Mouse (Mus musculus) heart, adult 11 months (tissue): Measurements from ENCODE around the gene Ddx10.
A peak's percentile ranks its signal among the peaks of the same experiment; 100 is the strongest.
"Not testable (repeated sequence)": the region's sequence is repeated elsewhere in the genome, so short reads cannot be mapped to it uniquely, and the experiment has no call there.

Experiments used
- DNase-seq: peaks from one replicate; pipeline ENCODE4 v3.0.0; 2022

The Ddx10 gene

GRCm38 (mm10) chr9:53142424-53142823 lies 105.4 kb downstream of the Ddx10 start:
- DNase-seq = not testable (repeated sequence)

- DNase-seq = no peak
Observed at GRCm38 (mm10) chr9:53140610-53141165, 107.2 kb downstream of the Ddx10 start.

DNA sequence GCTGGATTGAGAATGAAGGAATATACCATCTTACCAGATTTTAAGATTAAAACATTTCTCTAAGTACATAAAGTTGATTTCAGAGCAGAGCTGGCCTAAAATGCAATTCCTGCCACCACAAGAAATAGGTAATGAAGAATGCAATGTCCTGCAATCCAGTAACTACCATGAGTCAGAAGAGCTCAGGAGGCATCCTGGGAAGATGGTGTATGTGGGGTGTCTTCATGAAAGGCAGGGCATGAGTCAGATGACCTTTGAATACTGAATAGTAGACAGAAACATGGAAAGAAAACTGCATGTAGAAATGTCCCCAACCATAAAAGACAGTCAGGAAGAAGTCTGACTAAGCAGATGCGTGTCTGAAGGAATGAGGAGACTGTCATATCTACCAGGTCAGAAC lies 115.0 kb downstream of the Ddx10 start:
- no peak for DNase-seq

GRCm38 (mm10) chr9:53130460-53130859 lies 117.4 kb downstream of the Ddx10 start:
- no peak for DNase-seq

GRCm38 (mm10) chr9:53101103-53101502 lies 146.8 kb downstream of the Ddx10 start:
- no peak for DNase-seq

DNA sequence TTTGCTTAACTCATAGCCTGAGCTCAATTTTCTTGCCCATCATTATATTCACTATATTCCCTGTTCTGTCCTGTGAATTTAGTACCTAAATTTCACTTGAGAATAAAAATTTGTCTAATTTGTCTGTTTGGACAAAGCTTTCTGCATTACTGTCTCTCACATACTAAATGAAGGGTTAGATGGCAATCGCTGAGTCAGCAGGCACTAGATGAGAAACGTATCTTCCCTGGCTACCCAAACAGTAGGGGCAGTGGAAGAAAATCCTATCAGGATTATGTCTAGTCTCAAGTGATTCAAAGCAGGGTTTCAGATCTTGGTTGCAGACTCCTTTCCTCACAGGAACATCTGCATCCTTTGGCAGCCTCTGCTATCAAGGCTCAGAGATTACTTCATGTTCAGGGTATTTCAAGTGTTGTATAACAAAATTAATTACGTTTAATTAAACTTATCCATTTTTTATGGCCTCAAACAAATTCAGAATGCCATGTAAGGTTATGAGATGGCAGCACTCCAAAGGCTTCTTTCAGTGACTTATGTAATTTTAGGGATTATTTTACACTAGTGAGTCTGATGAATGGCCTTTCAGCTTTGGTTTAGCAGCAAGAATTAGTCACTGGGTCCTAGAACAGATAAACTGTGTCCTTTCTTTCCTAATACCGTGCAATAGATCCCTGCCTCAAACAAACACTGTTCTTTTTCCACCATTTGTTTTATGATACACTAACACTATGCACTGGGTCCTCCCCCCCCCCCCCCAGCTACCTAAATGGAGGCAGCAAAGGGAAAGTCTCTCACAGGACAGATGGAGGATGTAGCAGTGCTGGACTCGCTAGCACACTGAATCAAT lies 152.3 kb downstream of the Ddx10 start:
- DNase-seq = no peak

DNA sequence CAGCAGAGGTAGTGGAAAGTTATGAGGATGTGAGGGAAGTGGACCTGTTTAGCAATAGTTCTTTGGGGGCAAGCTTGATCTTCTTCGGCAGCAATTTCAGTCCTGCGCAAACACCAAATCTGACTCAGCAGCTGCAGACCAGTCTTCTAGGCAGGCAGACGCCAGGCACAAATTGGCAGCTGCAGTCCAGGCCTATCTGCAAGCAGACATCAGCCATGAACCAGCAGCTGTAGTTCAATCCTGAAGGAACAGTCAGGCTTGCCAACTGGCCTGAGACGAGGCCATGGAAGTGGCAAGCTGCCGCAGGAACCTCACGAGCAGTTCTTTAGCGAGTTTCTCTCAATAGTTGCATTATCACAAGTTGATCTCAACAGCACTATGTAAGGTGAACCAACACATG lies 153.3 kb downstream of the Ddx10 start:
- peak; percentile 99 for DNase-seq

GRCm38 (mm10) chr9:53077626-53078025 lies 170.2 kb downstream of the Ddx10 start:
- DNase-seq = peak; percentile 53

- no peak for DNase-seq
Observed at GRCm38 (mm10) chr9:53075931-53076330, 171.9 kb downstream of the Ddx10 start.

GRCm38 (mm10) chr9:53074443-53074842 lies 173.4 kb downstream of the Ddx10 start:
- peak; percentile 92 for DNase-seq

DNA sequence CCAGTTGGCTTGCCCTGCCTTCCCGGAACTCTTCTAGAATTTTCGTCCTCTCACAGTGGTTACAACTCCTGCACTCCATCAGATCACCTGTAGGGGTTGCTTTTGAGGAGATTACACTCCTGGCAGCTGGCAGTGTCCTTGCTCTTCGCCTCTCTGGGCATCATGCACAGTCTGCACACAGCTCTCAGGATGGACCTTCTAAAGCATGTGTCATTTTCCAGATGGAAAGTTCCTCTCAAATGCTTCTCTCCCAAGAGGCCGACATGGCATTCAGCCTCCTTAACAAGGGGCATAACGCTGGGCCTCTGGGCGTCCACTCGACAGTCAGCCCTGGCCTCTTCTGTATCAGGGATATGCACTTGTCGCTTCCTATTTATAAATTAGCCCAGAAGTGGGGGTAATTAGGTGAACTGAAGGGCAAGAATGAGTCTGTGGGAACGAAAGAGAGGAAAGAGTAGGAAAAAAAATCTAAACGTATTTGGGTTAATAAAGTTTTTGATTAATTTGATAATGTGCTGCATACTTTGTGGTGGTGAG lies 174.2 kb downstream of the Ddx10 start:
- peak; percentile 92 for DNase-seq

DNA sequence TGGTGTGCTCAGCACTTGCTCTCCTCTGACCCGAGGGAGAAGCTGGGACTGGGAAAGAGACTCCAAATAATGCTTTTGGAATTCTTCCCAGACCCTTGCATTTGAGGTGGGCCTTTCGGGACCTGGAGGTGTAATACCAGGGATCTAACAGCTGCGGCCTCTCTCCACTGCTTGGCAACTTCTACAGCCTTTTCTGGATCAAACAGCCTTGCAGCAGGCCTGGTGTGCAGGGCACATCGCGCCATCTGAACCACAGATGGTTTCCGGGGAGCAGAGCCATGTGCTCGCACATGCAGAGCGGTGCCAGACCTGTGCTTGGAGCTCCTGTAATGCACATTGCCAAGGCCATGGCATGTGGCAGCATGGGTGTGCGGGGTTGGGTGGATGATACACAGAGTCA lies 175.8 kb downstream of the Ddx10 start:
- DNase-seq = peak; percentile 89

DNA sequence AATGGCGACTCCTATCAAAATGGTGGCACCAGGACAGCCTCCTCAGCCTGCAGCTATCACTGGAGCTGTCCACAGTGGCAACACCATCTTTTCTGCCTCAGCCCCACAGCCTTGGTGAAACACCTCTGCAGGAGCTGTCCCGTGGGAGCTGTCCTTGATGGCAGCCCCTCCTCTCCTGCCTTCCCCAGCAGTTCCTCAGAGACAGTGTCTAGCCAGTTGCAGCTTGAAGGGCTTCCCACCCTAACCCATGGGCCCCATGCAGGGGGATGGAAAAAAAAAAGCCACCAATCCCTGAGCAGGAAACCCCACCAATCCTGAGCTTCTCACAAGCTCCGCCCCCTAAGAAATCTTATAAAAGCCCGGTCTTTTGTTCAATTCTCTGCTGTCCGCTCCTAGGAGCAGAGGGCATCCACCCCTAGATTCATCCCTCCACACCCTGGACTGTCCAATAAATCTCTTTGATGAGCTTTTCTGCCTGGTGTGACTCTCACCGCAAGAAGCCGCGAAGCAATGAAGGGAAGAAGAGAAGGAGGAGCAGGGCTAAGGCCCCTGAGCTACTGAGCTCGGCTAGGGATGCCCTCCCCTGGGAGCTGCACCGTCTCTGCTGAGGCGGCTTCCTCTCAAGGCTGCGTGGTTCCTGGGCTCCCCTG lies 176.9 kb downstream of the Ddx10 start:
- DNase-seq = no peak

- DNase-seq = no peak
Observed at GRCm38 (mm10) chr9:53068166-53068565, 179.7 kb downstream of the Ddx10 start.

GRCm38 (mm10) chr9:53066428-53066827 lies 181.4 kb downstream of the Ddx10 start:
- peak; percentile 90 for DNase-seq

GRCm38 (mm10) chr9:53065028-53065427 lies 182.8 kb downstream of the Ddx10 start:
- no peak for DNase-seq

GRCm38 (mm10) chr9:53064531-53064930 lies 183.3 kb downstream of the Ddx10 start:
- peak; percentile 98 for DNase-seq

DNA sequence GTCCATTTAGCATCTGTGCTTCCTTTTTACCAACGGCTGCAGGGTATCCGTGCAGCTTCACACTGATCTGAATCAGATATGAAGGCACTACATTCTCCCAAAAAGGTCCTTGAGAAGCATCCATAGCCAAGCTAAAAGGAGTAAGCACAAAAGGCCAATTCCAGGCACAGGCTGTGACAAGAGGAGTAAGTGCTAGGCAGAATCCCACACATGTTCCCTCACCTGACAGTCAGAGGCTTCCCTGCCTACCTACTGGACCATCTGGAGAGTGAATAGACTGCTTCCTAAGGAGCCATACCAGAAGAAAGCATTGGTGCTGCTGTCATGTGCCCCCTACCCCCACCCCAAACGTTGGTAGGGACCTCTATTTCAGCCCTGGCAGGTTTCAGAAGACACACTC lies 192.5 kb downstream of the Ddx10 start:
- peak; percentile 80 for DNase-seq
